Mouse (Mus musculus) hindbrain, embryonic 13.5 days (tissue): ENCODE measurements around the gene Cntfr. TPM values are rescaled to one million over a fixed set of nuclear protein-coding genes. Genes with fewer than 3 reads are reported as not detected.
A peak's percentile ranks its signal among the peaks of the same experiment; 100 is the strongest.
"Not testable (repeated sequence)": the region's sequence is repeated elsewhere in the genome, so short reads cannot be mapped to it uniquely, and the experiment has no call there.

Experiments
- ATAC-seq: fragments of 200-750 bp; cut with Nextera tagmentation; 2 replicates; pipeline ENCODE4 v1.8.0; 2017; ENCODE audit warnings: moderate TSS enrichment; ENCODE audit not compliant: low FRiP score
- H3K27ac ChIP-seq: fragments of 300-500 bp; sonication (generic); 2 replicates; pipeline ENCODE4 v1.5.1; 2015; ENCODE audit warnings: inconsistent platforms, mild to moderate bottlenecking, moderate library complexity
- H3K27me3 ChIP-seq: fragments of 300-500 bp; sonication (generic); 2 replicates; pipeline ENCODE4 v1.6.1; 2015; ENCODE audit warnings: mild to moderate bottlenecking, inconsistent platforms
- H3K36me3 ChIP-seq: fragments of 300-500 bp; sonication (generic); 2 replicates; pipeline ENCODE4 v1.6.1; 2015; ENCODE audit warnings: mild to moderate bottlenecking, inconsistent platforms
- H3K4me1 ChIP-seq: fragments of 300-500 bp; sonication (generic); replicated peaks from 2 replicates; pipeline ENCODE4 v1.6.1; 2015; ENCODE audit warnings: inconsistent platforms
- H3K4me2 ChIP-seq: fragments of 300-500 bp; sonication (generic); 2 replicates; pipeline ENCODE4 v1.6.1; 2015; ENCODE audit warnings: inconsistent platforms, mild to moderate bottlenecking, moderate library complexity
- H3K4me3 ChIP-seq: fragments of 300-500 bp; sonication (generic); 2 replicates; pipeline ENCODE4 v1.5.1; 2015; ENCODE audit warnings: mild to moderate bottlenecking, inconsistent platforms
- H3K9ac ChIP-seq: fragments of 300-500 bp; sonication (generic); 2 replicates; pipeline ENCODE4 v1.6.1; 2015; ENCODE audit warnings: mild to moderate bottlenecking, inconsistent platforms
- H3K9me3 ChIP-seq: fragments of 300-500 bp; sonication (generic); 2 replicates; pipeline ENCODE4 v1.6.1; 2016; ENCODE audit warnings: inconsistent platforms
- WGBS: fragments of 180-500 bp; shearing (Covaris S2); methylation state at CpG from one replicate; pipeline ENCODE4 v1.1.7; 2015; 5-methylcytosine and 5-hydroxymethylcytosine counted together
- polyA plus RNA-seq: library from polyadenylated mRNA; unstranded; fragments of >200 nt; fragmentation: Nextera tagmentation; extraction: Ambion mirVana; gene quantifications from 2 replicates; pipeline ENCODE4 v1.2.1, GENCODE M21; 2015

Cntfr gene
- polyA plus RNA-seq, 1 experiment from 2014 or later = 24.4 TPM

GRCm38 (mm10) chr4:41684931-41685453 is 11.9 kb downstream of the Cntfr start:
- Histone ChIP-seq H3K4me2 (peak overlapping the region; percentile 25), H3K27ac (peak overlapping the region; percentile 81), H3K4me1 (peaks cover 47% of the 10 kb centered on the region)
- 2% methylated on average over 12 of the region's 14 CpGs for WGBS
- not testable (repeated sequence) for H3K36me3 ChIP-seq, H3K27me3 ChIP-seq, H3K9ac ChIP-seq, H3K4me3 ChIP-seq, H3K9me3 ChIP-seq
- ATAC-seq = 0 out of 2 replicates have a peak, but pooled peaks have one; percentile 4

- H3K27me3 ChIP-seq, H3K9ac ChIP-seq, H3K36me3 ChIP-seq, H3K4me3 ChIP-seq, H3K9me3 ChIP-seq: not testable (repeated sequence)
- 1% methylated on average over 23 of the region's 27 CpGs for WGBS
- Histone ChIP-seq H3K4me2 (peak overlapping the region; percentile 40), H3K27ac (peak overlapping the region; percentile 81), H3K4me1 (peaks cover 53% of the 10 kb centered on the region)
- ATAC-seq = peak; percentile 29
Measured at GRCm38 (mm10) chr4:41684131-41684930, 12.6 kb downstream of the Cntfr start.

- not testable (repeated sequence) for H3K36me3 ChIP-seq, ATAC-seq, H3K9me3 ChIP-seq, H3K27me3 ChIP-seq
- WGBS = 0% methylated on average over 4 of the region's 27 CpGs
- Histone ChIP-seq H3K9ac (0 out of 2 replicates have a peak overlapping the region, but pooled peaks have one; percentile 49), H3K4me3 (peak overlapping the region; percentile 22; the same call in 1 of the 2 replicates), H3K4me1 (peaks cover 54% of the 10 kb centered on the region), H3K4me2 (peak overlapping the region; percentile 42), H3K27ac (peak overlapping the region; percentile 64)
Measured at GRCm38 (mm10) chr4:41683303-41683702, 13.6 kb downstream of the Cntfr start.

GRCm38 (mm10) chr4:41682789-41683188 is 14.1 kb downstream of the Cntfr start:
- WGBS = 25% methylated on average over 6 of the region's 6 CpGs
- peak overlapping the region; percentile 80 for H3K27ac ChIP-seq
- H3K36me3 ChIP-seq = no peaks in the 10 kb centered on the region
- no peak overlapping the region for H3K4me3 ChIP-seq
- peaks cover 59% of the 10 kb centered on the region for H3K4me1 ChIP-seq
- H3K27me3 ChIP-seq = no peaks in the 10 kb centered on the region
- ATAC-seq = no peak
- peak overlapping the region; percentile 57 for H3K9ac ChIP-seq
- peak overlapping the region; percentile 32 for H3K4me2 ChIP-seq
- H3K9me3 ChIP-seq = no peaks in the 10 kb centered on the region

GRCm38 (mm10) chr4:41681947-41682346 is 14.9 kb downstream of the Cntfr start:
- Histone ChIP-seq H3K4me1 (peaks cover 64% of the 10 kb centered on the region), H3K9ac (0 out of 2 replicates have a peak overlapping the region, but pooled peaks have one; percentile 57), H3K4me2 (peak overlapping the region; percentile 32; the same call in 1 of the 2 replicates), H3K36me3 (no peaks in the 10 kb centered on the region), H3K27me3 (no peaks in the 10 kb centered on the region), H3K27ac (peak overlapping the region; percentile 80), H3K9me3 (no peaks in the 10 kb centered on the region), H3K4me3 (no peak overlapping the region)
- no peak for ATAC-seq
- 66% methylated on average over 10 of the region's 10 CpGs for WGBS

GRCm38 (mm10) chr4:41681176-41681575 is 15.7 kb downstream of the Cntfr start:
- H3K36me3 ChIP-seq = no peaks in the 10 kb centered on the region
- WGBS = 67% methylated on average over 4 of the region's 4 CpGs
- H3K4me3 ChIP-seq = no peak overlapping the region
- peak overlapping the region; percentile 39; the same call in 1 of the 2 replicates for H3K9ac ChIP-seq
- H3K27ac ChIP-seq = no peak overlapping the region
- H3K4me2 ChIP-seq = no peak overlapping the region
- no peaks in the 10 kb centered on the region for H3K9me3 ChIP-seq
- peaks cover 72% of the 10 kb centered on the region for H3K4me1 ChIP-seq
- ATAC-seq = no peak
- H3K27me3 ChIP-seq = no peaks in the 10 kb centered on the region

- 33% methylated on average over 1 of the region's 2 CpGs for WGBS
- ATAC-seq = no peak
- Histone ChIP-seq H3K4me3 (no peak overlapping the region), H3K27ac (peak overlapping the region; percentile 69), H3K27me3 (no peaks in the 10 kb centered on the region), H3K4me2 (no peak overlapping the region), H3K36me3 (no peaks in the 10 kb centered on the region), H3K4me1 (peaks cover 86% of the 10 kb centered on the region), H3K9me3 (no peaks in the 10 kb centered on the region), H3K9ac (peak overlapping the region; percentile 56; the same call in 1 of the 2 replicates)
Measured at GRCm38 (mm10) chr4:41679291-41679690, 17.6 kb downstream of the Cntfr start.

GRCm38 (mm10) chr4:41678863-41679262 is 18.0 kb downstream of the Cntfr start:
- no peaks in the 10 kb centered on the region for H3K9me3 ChIP-seq
- H3K27me3 ChIP-seq = no peaks in the 10 kb centered on the region
- 79% methylated on average over 6 of the region's 6 CpGs for WGBS
- no peak for ATAC-seq
- no peak overlapping the region for H3K4me3 ChIP-seq
- no peaks in the 10 kb centered on the region for H3K36me3 ChIP-seq
- no peak overlapping the region for H3K4me2 ChIP-seq
- H3K4me1 ChIP-seq = peaks cover 86% of the 10 kb centered on the region
- no peak overlapping the region for H3K9ac ChIP-seq
- peak overlapping the region; percentile 69; the same call in 1 of the 2 replicates for H3K27ac ChIP-seq

GRCm38 (mm10) chr4:41677006-41677629 is 19.8 kb downstream of the Cntfr start:
- H3K27me3 ChIP-seq = no peaks in the 10 kb centered on the region
- peaks cover 95% of the 10 kb centered on the region for H3K4me1 ChIP-seq
- peak overlapping the region; percentile 82 for H3K27ac ChIP-seq
- peak overlapping the region; percentile 55 for H3K9ac ChIP-seq
- no peaks in the 10 kb centered on the region for H3K36me3 ChIP-seq
- 43% methylated on average over 12 of the region's 13 CpGs for WGBS
- no peak overlapping the region for H3K4me3 ChIP-seq
- peak; percentile 68 for ATAC-seq
- H3K9me3 ChIP-seq = no peaks in the 10 kb centered on the region
- H3K4me2 ChIP-seq = 0 out of 2 replicates have a peak overlapping the region, but pooled peaks have one; percentile 2

GRCm38 (mm10) chr4:41676248-41677005 is 20.5 kb downstream of the Cntfr start:
- Histone ChIP-seq H3K27me3 (no peaks in the 10 kb centered on the region), H3K9me3 (no peaks in the 10 kb centered on the region), H3K36me3 (no peaks in the 10 kb centered on the region), H3K4me1 (peaks cover 97% of the 10 kb centered on the region), H3K4me2 (peak overlapping the region; percentile 2; the same call in 1 of the 2 replicates), H3K9ac (peak overlapping the region; percentile 55), H3K4me3 (no peak overlapping the region), H3K27ac (peak overlapping the region; percentile 82)
- ATAC-seq = no peak
- 65% methylated on average over 17 of the region's 17 CpGs for WGBS

- Histone ChIP-seq H3K36me3 (peaks cover 15% of the 10 kb centered on the region), H3K4me1 (peaks cover 77% of the 10 kb centered on the region), H3K27ac (peak overlapping the region; percentile 45), H3K4me2 (no peak overlapping the region), H3K27me3 (no peaks in the 10 kb centered on the region), H3K9ac (peak overlapping the region; percentile 56), H3K9me3 (no peaks in the 10 kb centered on the region), H3K4me3 (no peak overlapping the region)
- WGBS = 38% methylated on average over 19 of the region's 19 CpGs
- ATAC-seq = no peak
Measured at GRCm38 (mm10) chr4:41673186-41673585, 23.7 kb downstream of the Cntfr start.
